Mouse (Mus musculus) intestine, embryonic 16.5 days (tissue): ENCODE data around the gene Nr2c2. TPM values are rescaled to one million over a fixed set of nuclear protein-coding genes. Genes with fewer than 3 reads are reported as not detected.
"Not testable (repeated sequence)": the region's sequence is repeated elsewhere in the genome, so short reads cannot be mapped to it uniquely, and the experiment has no call there.

ENCODE experiments used
- ATAC-seq: fragments of 200-750 bp; cut with Nextera tagmentation; 2 replicates; pipeline ENCODE4 v1.8.0; 2017; ENCODE audit warnings: moderate TSS enrichment, moderate library complexity
- H3K27ac ChIP-seq: fragments of 300-500 bp; sonication (generic); 2 replicates; pipeline ENCODE4 v1.5.1; 2014; ENCODE audit warnings: mild to moderate bottlenecking, low read length
- H3K27me3 ChIP-seq: fragments of 300-500 bp; sonication (generic); replicated peaks from 2 replicates; pipeline ENCODE4 v1.6.1; 2014; ENCODE audit warnings: low read length, control low read depth, mixed read lengths; ENCODE audit not compliant: control insufficient read depth, insufficient read depth
- H3K36me3 ChIP-seq: fragments of 300-500 bp; sonication (generic); 2 replicates; pipeline ENCODE4 v1.6.1; 2014; ENCODE audit warnings: low read length, control low read depth; ENCODE audit not compliant: control insufficient read depth, insufficient read depth
- H3K4me1 ChIP-seq: fragments of 300-500 bp; sonication (generic); 2 replicates; pipeline ENCODE4 v1.6.1; 2014; ENCODE audit warnings: low read length, control low read depth, mixed read lengths; ENCODE audit not compliant: control insufficient read depth, insufficient read depth
- H3K4me2 ChIP-seq: fragments of 300-500 bp; sonication (generic); 2 replicates; pipeline ENCODE4 v1.6.1; 2014; ENCODE audit warnings: low read depth, low read length, control low read depth
- H3K4me3 ChIP-seq: fragments of 300-500 bp; sonication (generic); 2 replicates; pipeline ENCODE4 v1.5.1; 2014; ENCODE audit warnings: mild to moderate bottlenecking, low read length
- H3K9ac ChIP-seq: fragments of 300-500 bp; sonication (generic); 2 replicates; pipeline ENCODE4 v1.6.1; 2014; ENCODE audit warnings: low read depth, low read length
- H3K9me3 ChIP-seq: fragments of 300-500 bp; sonication (generic); 2 replicates; pipeline ENCODE4 v1.6.1; 2016; ENCODE audit warnings: low read length, control low read depth; ENCODE audit not compliant: control insufficient read depth
- WGBS: fragments of 180-500 bp; shearing (Covaris S2); extraction: QIAGEN DNeasy Blood & Tissue Kit; methylation state at CpG from one replicate; pipeline ENCODE4 v1.1.7; 2014; 5-methylcytosine and 5-hydroxymethylcytosine counted together
- polyA plus RNA-seq: library from polyadenylated mRNA; unstranded; fragments of >200 nt; fragmentation: Nextera tagmentation; extraction: Ambion mirVana; gene quantifications from 2 replicates; pipeline ENCODE4 v1.2.1, GENCODE M21; 2015

Nr2c2 gene
- polyA plus RNA-seq, 1 experiment from 2014 or later = 9.2 TPM

DNA sequence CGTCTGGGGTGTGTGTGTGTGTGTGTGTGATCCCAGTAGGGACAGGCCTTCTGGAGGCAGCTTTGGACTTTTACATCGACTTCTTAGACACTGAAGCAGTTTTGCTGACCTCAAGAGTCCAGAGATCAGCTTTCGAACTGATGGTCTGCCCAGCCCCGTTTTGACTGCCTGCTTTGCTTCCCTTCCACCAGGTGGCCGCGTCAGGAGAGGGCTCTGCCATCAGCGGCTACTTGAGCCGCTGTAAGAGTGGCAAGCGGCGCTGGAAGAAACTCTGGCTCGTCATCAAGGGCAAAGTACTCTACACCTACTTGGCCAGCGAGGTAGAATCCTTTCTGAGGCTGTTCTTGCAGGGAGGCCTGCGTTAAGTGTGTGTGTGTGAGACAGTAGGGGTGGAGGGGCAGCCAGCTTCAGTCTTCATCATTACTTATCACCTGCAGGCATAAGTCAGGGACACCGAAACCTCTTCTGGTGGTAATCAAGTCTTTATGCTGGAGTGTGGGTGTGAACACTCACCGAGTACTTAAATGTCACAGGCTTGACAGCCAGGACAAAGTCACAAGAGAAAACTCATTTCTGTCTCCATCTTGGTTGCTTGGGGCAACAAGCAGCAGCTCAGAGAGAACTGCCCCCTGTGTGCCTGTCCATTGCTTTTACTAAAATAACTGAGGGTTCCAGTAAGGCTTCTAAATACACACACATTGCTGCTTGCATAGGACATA, 19.9 kb upstream of the Nr2c2 start:
- WGBS = 44% methylated on average over 15 of the region's 15 CpGs

DNA sequence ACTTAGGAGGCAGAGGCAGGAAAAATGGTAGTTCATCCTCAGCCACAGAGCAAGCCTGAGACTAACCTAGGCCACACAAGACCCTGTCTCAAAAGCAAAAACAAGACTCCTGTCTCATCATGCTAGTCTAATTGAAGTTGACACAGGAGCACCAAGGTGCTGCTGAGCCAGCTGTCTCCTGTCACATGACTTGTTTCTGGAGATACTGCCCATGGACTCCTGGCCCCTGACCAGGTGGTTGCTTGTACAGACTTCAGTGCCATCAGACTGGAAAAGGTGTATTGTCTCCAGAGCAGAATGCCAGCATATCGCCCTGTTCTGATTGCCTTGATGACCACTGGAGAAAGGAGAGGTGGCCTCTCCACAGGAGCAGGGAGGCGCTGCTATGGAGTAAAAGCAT, 10.5 kb upstream of the Nr2c2 start:
- H3K4me3 ChIP-seq = no peak overlapping the region
- H3K36me3 ChIP-seq = no peaks in the 10 kb centered on the region
- no peaks in the 10 kb centered on the region for H3K4me1 ChIP-seq
- H3K4me2 ChIP-seq = no peak overlapping the region
- no peaks in the 10 kb centered on the region for H3K9me3 ChIP-seq
- no peak overlapping the region for H3K27ac ChIP-seq
- H3K27me3 ChIP-seq = no peaks in the 10 kb centered on the region
- 96% methylated on average over 2 of the region's 2 CpGs for WGBS
- ATAC-seq = no peak
- no peak overlapping the region for H3K9ac ChIP-seq

More for the DNA sequence above, 19.9 kb upstream of the Nr2c2 start:
- no peaks in the 10 kb centered on the region for H3K27me3 ChIP-seq
- H3K9me3 ChIP-seq = no peaks in the 10 kb centered on the region
- H3K4me3 ChIP-seq = no peak overlapping the region
- H3K9ac ChIP-seq = no peak overlapping the region
- no peaks in the 10 kb centered on the region for H3K36me3 ChIP-seq
- no peaks in the 10 kb centered on the region for H3K4me1 ChIP-seq
- no peak overlapping the region for H3K4me2 ChIP-seq
- no peak overlapping the region for H3K27ac ChIP-seq
- peak; percentile 34; the same call in 1 of the 2 replicates for ATAC-seq

DNA sequence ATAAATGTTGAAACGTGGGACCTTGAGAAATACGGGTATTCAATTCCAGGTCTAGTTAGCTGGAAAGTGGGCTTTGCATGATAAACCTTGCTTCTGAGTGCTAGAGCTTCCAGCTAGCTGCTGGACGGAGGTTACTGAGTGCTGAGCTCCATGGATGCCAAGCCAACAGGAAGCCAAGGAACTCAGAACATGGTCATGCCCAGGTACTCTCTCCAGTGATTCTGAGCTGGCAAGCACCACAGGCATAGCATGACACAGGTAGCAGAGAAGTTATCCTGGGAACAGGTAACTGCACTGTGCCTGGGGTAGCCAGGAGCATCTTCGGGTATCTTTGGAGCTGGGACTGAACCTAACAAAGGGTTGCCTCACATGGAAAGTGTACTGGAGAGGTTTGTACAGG, 8.4 kb upstream of the Nr2c2 start:
- no peaks in the 10 kb centered on the region for H3K36me3 ChIP-seq
- no peak overlapping the region for H3K27ac ChIP-seq
- no peaks in the 10 kb centered on the region for H3K4me1 ChIP-seq
- 83% methylated on average over 4 of the region's 4 CpGs for WGBS
- H3K27me3 ChIP-seq = no peaks in the 10 kb centered on the region
- H3K4me2 ChIP-seq = no peak overlapping the region
- ATAC-seq = no peak
- H3K9me3 ChIP-seq = no peaks in the 10 kb centered on the region
- H3K9ac ChIP-seq = no peak overlapping the region
- H3K4me3 ChIP-seq = no peak overlapping the region

DNA sequence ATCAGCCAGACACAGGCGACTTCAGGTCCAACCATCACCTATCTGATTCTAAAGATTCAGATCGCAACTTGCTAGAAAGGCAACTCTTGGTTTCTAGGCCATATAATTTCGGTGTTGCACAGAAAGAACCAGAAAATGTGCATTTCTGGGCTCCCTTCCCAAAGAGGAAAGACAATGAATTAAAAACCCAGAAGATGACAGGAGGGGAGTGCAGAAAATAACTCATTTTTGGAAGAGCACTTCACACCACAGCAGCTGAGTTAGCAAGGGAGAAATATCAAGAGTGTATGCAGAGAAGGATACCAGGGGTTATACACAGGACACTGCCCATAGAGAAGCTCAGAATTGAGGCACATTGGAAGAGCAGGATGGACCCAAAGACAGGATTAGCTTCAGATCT, 6.3 kb upstream of the Nr2c2 start:
- Histone ChIP-seq H3K27me3 (no peaks in the 10 kb centered on the region), H3K27ac (no peak overlapping the region), H3K4me1 (no peaks in the 10 kb centered on the region), H3K4me2 (no peak overlapping the region), H3K36me3 (no peaks in the 10 kb centered on the region), H3K9ac (no peak overlapping the region), H3K9me3 (no peaks in the 10 kb centered on the region), H3K4me3 (no peak overlapping the region)
- no peak for ATAC-seq
- 79% methylated on average over 3 of the region's 3 CpGs for WGBS

DNA sequence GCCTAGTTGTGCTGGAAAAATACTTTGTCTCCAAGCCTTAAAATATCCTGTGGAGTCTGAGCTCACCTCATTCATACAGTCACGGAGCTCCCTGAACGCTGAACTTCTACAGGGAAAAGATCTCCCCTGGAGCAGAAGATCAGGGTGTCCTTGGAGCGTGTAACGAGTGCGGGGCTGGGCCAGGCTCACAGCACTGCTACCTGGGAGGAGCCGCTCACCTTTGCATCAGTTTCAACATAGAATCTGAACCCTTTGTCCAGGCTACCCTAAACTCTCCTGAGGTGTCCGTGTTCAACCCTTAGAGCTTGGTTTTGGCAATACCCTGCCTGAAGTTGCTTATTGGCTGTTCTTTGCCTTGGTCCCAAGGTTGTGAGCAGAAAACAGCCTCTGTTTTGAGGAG, 2.0 kb upstream of the Nr2c2 start:
- not testable (repeated sequence) for H3K9me3 ChIP-seq, H3K27ac ChIP-seq, H3K4me1 ChIP-seq, H3K4me2 ChIP-seq, H3K9ac ChIP-seq, H3K4me3 ChIP-seq, H3K27me3 ChIP-seq, H3K36me3 ChIP-seq, ATAC-seq
- 81% methylated on average over 7 of the region's 7 CpGs for WGBS

DNA sequence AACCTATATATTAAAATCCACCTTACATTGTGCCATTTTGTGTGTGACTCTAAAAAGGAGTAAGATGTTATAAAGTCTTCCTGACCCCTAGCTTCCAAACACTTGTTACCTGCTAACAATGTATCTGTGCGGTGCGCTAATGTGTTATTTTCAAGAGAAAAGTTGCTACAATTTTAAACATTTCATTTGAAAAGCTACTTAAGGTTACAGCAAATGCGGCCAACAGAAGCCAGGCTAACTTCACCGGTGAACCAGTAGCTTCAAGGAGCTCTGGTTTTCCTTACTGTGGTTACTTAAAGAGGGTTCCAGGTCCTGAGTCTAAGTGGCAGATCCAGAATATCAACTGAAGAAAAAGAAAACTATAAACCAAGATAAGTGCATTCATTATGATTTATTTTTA, 1.2 kb upstream of the Nr2c2 start:
- 94% methylated on average over 4 of the region's 4 CpGs for WGBS
- H3K4me2 ChIP-seq = peak overlapping the region; percentile 7; the same call in 1 of the 2 replicates

DNA sequence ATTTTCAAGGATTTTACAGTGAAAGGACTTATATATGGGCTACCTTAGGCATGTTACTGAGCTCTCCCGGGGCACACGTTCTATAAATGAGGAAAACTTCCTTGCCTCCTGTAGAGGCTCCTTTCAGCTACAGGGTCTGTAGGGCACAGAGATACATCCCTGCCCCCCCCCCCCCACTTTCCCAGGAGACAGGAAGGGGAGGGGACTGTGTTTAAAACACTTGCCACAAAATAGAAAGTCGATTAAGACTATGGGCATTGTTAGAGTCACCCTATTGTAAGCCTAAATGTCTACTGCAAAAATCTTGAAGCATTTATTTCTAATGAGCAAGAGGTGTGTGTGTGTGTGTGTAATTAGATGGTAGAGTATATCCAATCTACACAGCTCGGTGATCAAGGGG, 693 bp upstream of the Nr2c2 start:
- no peaks in the 10 kb centered on the region for H3K9me3 ChIP-seq
- 3% methylated on average over 4 of the region's 4 CpGs for WGBS
- H3K4me2 ChIP-seq = peak overlapping the region; percentile 69
- peaks cover 16% of the 10 kb centered on the region for H3K4me1 ChIP-seq
- no peaks in the 10 kb centered on the region for H3K36me3 ChIP-seq
- peak overlapping the region; percentile 99 for H3K9ac ChIP-seq
- ATAC-seq = no peak
- no peaks in the 10 kb centered on the region for H3K27me3 ChIP-seq
- peak overlapping the region; percentile 98 for H3K4me3 ChIP-seq
- peak overlapping the region; percentile 100 for H3K27ac ChIP-seq

More for the DNA sequence above, 1.2 kb upstream of the Nr2c2 start:
- H3K27ac ChIP-seq = no peak overlapping the region
- H3K4me3 ChIP-seq = no peak overlapping the region
- peaks cover 11% of the 10 kb centered on the region for H3K4me1 ChIP-seq
- H3K27me3 ChIP-seq = no peaks in the 10 kb centered on the region
- no peak overlapping the region for H3K9ac ChIP-seq
- ATAC-seq = no peak
- no peaks in the 10 kb centered on the region for H3K9me3 ChIP-seq
- no peaks in the 10 kb centered on the region for H3K36me3 ChIP-seq

DNA sequence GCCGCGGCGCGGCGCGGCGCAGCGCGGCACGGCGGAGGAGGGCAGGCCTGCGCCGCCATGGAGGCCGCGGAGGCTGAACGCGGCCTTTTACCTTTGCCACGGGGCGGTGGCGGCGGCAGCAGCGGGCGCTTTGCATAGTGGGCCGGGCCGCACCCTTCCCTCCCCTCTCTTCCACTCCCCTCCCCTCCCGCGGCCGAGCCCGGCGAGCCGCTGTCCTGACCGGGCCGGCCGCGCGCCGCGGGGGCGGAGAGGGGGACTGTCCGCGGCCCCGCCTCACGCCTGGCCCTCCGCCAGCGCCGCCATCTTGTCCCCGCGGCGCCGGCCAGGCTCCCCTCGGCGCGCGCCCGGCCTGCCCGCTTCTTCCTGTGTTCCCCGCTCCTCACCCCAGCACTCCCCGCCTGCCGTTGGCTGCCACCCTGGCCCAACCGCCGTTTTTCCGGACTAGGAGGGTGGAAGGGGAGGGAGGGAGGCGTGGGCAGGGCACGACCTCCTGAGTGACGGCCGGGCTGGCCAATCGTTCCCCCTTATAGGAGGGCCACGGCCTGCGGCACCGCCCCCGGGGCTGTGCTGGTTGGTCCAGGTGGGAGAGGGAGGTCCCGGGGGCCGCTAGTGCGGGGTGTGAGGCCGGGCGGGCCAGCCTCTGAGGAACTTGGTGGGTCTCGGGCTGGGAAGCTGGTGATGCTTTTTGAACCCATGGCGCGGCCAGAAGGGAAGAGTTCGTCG, 738 bp downstream of the Nr2c2 start:
- peak; percentile 98 for ATAC-seq
- Histone ChIP-seq H3K4me3 (peak overlapping the region; percentile 98), H3K36me3 (no peaks in the 10 kb centered on the region), H3K27me3 (no peaks in the 10 kb centered on the region), H3K9me3 (no peaks in the 10 kb centered on the region), H3K4me2 (peak overlapping the region; percentile 81), H3K4me1 (peaks cover 20% of the 10 kb centered on the region), H3K9ac (peak overlapping the region; percentile 99), H3K27ac (peak overlapping the region; percentile 100)
- WGBS = under 1% methylated on average over 45 of the region's 81 CpGs

DNA sequence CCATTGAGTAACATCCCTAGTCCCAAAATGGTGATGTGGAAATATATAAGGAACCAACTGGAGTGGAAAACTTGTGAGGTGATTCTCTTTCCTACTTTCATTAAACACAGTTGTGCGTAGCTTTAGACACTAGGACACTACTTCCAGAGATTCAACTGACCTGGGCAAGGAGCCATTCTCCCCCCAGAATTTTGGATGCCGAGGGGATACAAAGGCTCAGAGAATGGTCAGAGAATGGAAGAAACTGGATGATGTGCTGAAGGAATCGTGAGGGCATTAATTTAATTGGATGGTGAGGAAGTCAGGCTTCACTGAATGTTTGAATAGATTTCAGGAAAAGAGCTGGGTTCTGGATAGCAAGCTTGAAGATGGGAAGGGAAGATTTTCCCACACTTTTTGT, 1.5 kb downstream of the Nr2c2 start:
- no peaks in the 10 kb centered on the region for H3K27me3 ChIP-seq
- no peak for ATAC-seq
- H3K4me1 ChIP-seq = peaks cover 20% of the 10 kb centered on the region
- H3K4me2 ChIP-seq = peak overlapping the region; percentile 81
- H3K9ac ChIP-seq = peak overlapping the region; percentile 99
- H3K27ac ChIP-seq = peak overlapping the region; percentile 100
- H3K36me3 ChIP-seq = no peaks in the 10 kb centered on the region
- no peaks in the 10 kb centered on the region for H3K9me3 ChIP-seq
- H3K4me3 ChIP-seq = peak overlapping the region; percentile 98
- 27% methylated on average over 3 of the region's 3 CpGs for WGBS
